Mouse (Mus musculus) myocyte (in vitro differentiated cells): ENCODE data around the gene Tfap2c. TPM values are rescaled to one million over a fixed set of nuclear protein-coding genes. Genes with fewer than 3 reads are reported as not detected.

Experiments used
- H3K27me3 ChIP-seq: one replicate; pipeline ENCODE4 v1.6.1; 2011; ENCODE audit not compliant: control insufficient read depth, insufficient read depth, insufficient read length
- H3K36me3 ChIP-seq: one replicate; pipeline ENCODE4 v1.6.1; 2011; ENCODE audit not compliant: control insufficient read depth, insufficient read depth
- H3K4me2 ChIP-seq: one replicate; pipeline ENCODE4 v1.6.1; 2011; ENCODE audit warnings: low read depth, control low read depth
- H3K4me3 ChIP-seq: one replicate; pipeline ENCODE4 v1.5.1; 2011; ENCODE audit warnings: mild to moderate bottlenecking, control low read depth, moderate library complexity
- H3K79me2 ChIP-seq: one replicate; pipeline ENCODE4 v1.6.1; 2011; ENCODE audit not compliant: control insufficient read depth, insufficient read depth
- H3ac ChIP-seq: one replicate; pipeline ENCODE4 v1.6.1; 2011; ENCODE audit not compliant: control insufficient read depth, insufficient read length
- CEBPB ChIP-seq: IDR thresholded peaks from 2 replicates; pipeline ENCODE4 v1.6.1; 2011; ENCODE audit warnings: mild to moderate bottlenecking, moderate library complexity; ENCODE audit not compliant: poor library complexity, insufficient read depth, severe bottlenecking
- E2F4 ChIP-seq: IDR thresholded peaks from one replicate; pipeline ENCODE4 v1.6.1; 2011; ENCODE audit warnings: mild to moderate bottlenecking, control low read depth, moderate library complexity; ENCODE audit not compliant: insufficient read depth
- MAX ChIP-seq: IDR thresholded peaks from one replicate; pipeline ENCODE4 v1.6.1; 2011; ENCODE audit warnings: low read depth, mild to moderate bottlenecking, control low read depth
- MYOD1 ChIP-seq, 3 experiments: IDR thresholded peaks; one replicate each; pipeline ENCODE4 v1.6.1; 2011; ENCODE audit warnings: control low read depth in 2 of 3, low read depth in 2 of 3, mild to moderate bottlenecking in 2 of 3, moderate library complexity in 1 of 3; ENCODE audit not compliant: insufficient read length in 2 of 3, control insufficient read depth in 1 of 3
- MYOG ChIP-seq, 3 experiments: IDR thresholded peaks; one replicate each; pipeline ENCODE4 v1.6.1; 2011; ENCODE audit warnings: control low read depth in 2 of 3, low read depth in 2 of 3, mild to moderate bottlenecking in 2 of 3; ENCODE audit not compliant: insufficient read length in 2 of 3, control insufficient read depth in 1 of 3, insufficient read depth in 1 of 3
- POLR2A ChIP-seq: IDR thresholded peaks from one replicate; pipeline ENCODE4 v1.6.1; 2011; ENCODE audit warnings: low read depth, mild to moderate bottlenecking, control low read depth, moderate library complexity; ENCODE audit not compliant: insufficient read length
- POLR2AphosphoS2 ChIP-seq: IDR thresholded peaks from one replicate; pipeline ENCODE4 v1.6.1; 2011; ENCODE audit warnings: low read depth, control low read depth; ENCODE audit not compliant: insufficient read length
- REST ChIP-seq: IDR thresholded peaks from one replicate; pipeline ENCODE4 v1.6.1; 2011; ENCODE audit warnings: mild to moderate bottlenecking, control low read depth, moderate library complexity; ENCODE audit not compliant: insufficient read depth, insufficient read length
- SRF ChIP-seq: IDR thresholded peaks from one replicate; pipeline ENCODE4 v1.6.1; 2011; ENCODE audit warnings: low read depth; ENCODE audit not compliant: control insufficient read depth, insufficient read length
- TCF12 ChIP-seq: IDR thresholded peaks from one replicate; pipeline ENCODE4 v1.6.1; 2011; ENCODE audit warnings: mild to moderate bottlenecking, control low read depth; ENCODE audit not compliant: poor library complexity, insufficient read depth, severe bottlenecking
- TCF3 ChIP-seq: IDR thresholded peaks from one replicate; pipeline ENCODE4 v1.6.1; 2011; ENCODE audit warnings: low read depth, control low read depth; ENCODE audit not compliant: insufficient read length
- USF1 ChIP-seq: IDR thresholded peaks from one replicate; pipeline ENCODE4 v1.6.1; 2011; ENCODE audit warnings: low read depth, mild to moderate bottlenecking, control low read depth, moderate library complexity
- polyA plus RNA-seq: library from polyadenylated mRNA; unstranded; fragments of >200 nt; fragmentation: generic; extraction: Trizol; gene quantifications from one replicate; pipeline ENCODE4 v1.2.1, GENCODE M21; 2012; ENCODE audit warnings: missing spikeins

Gene Tfap2c
- polyA plus RNA-seq, 1 experiment = not detected

DNA sequence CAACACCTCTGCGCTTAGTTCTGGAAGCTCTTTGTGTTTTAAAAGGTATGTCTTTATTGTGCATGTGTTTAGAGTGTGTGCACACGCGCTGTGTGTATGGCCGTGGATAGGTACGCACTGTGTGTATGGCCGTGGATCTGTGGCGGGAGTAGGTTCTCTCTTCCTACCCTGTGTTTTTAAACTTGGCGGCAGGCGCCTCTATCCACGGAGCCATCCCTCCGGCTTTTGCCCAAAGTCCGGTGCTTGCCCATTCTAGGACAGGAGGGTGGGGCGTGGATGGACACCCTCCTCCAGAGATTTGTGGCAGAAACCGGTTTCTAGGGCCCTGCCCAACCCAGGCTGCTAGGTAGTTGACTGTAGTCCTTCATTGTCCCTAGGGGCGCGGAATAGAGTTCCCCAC, 2.8 kb upstream of the Tfap2c start:
- no peak overlapping the region for H3K4me3 ChIP-seq
- H3K79me2 ChIP-seq = no peaks in the 10 kb centered on the region
- peaks cover 62% of the 10 kb centered on the region for H3K27me3 ChIP-seq
- no peak overlapping the region for H3ac ChIP-seq
- no peak overlapping the region for H3K4me2 ChIP-seq
- TF ChIP-seq SRF = no peak
- H3K36me3 ChIP-seq = no peaks in the 10 kb centered on the region

DNA sequence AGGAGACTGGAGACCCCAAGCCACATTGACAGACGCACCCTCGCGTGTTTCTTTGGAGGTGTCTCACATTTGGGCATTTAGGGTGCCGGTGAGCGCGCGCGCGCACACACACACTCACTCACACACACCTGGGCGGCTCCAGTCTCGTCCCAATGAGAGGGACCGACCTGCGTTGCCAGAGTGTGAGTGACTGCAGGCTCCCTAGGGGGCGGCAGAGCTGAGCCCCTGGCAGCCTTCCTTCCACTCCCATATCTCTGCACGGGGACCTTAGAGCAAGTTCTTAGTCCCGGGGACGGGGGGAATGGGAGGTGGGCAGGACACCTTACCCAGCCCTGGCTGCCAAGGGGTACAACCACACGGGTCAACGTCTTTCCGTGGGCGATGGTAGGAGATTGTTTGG, 2.3 kb upstream of the Tfap2c start:
- TF ChIP-seq USF1 (no peak), MYOD1 (IDR thresholded peaks at IDR 0.05; ENCODE audit: control insufficient read depth in 1 of 3, insufficient read length in 2 of 3, low read depth in 2 of 3) (no peak), MYOG (IDR thresholded peaks at IDR 0.05; ENCODE audit: control insufficient read depth in 1 of 3, insufficient read depth in 1 of 3, insufficient read length in 2 of 3, low read depth in 2 of 3) (no peak), TCF3 (no peak), CEBPB (no peak), MAX (no peak), REST (no peak), POLR2A (no peak), POLR2AphosphoS2 (no peak), SRF (no peak), TCF12 (no peak), E2F4 (no peak)
- Histone ChIP-seq H3ac (no peak overlapping the region), H3K79me2 (no peaks in the 10 kb centered on the region), H3K4me2 (no peak overlapping the region), H3K4me3 (no peak overlapping the region), H3K27me3 (peaks cover 67% of the 10 kb centered on the region), H3K36me3 (no peaks in the 10 kb centered on the region)

- H3K4me3 ChIP-seq = no peak overlapping the region
- no peaks in the 10 kb centered on the region for H3K36me3 ChIP-seq
- H3K27me3 ChIP-seq = peaks cover 66% of the 10 kb centered on the region
- no peak for TF ChIP-seq REST
- TF ChIP-seq E2F4 = no peak
- no peak for TF ChIP-seq POLR2AphosphoS2
- no peak for TF ChIP-seq POLR2A
- TF ChIP-seq TCF12 = no peak
- no peak for TF ChIP-seq USF1
- TF ChIP-seq MYOD1 (IDR thresholded peaks at IDR 0.05; ENCODE audit: control insufficient read depth in 1 of 3, insufficient read length in 2 of 3, low read depth in 2 of 3) = no peak
- no peak for TF ChIP-seq TCF3
- no peak for TF ChIP-seq CEBPB
- no peak for TF ChIP-seq MYOG (IDR thresholded peaks at IDR 0.05; ENCODE audit: control insufficient read depth in 1 of 3, insufficient read depth in 1 of 3, insufficient read length in 2 of 3, low read depth in 2 of 3)
- no peak for TF ChIP-seq MAX
- TF ChIP-seq SRF = no peak
- no peaks in the 10 kb centered on the region for H3K79me2 ChIP-seq
- no peak overlapping the region for H3ac ChIP-seq
- no peak overlapping the region for H3K4me2 ChIP-seq
These were observed 1.4 kb upstream of the Tfap2c start for GRCm38 (mm10) chr2:172547807-172548586.

DNA sequence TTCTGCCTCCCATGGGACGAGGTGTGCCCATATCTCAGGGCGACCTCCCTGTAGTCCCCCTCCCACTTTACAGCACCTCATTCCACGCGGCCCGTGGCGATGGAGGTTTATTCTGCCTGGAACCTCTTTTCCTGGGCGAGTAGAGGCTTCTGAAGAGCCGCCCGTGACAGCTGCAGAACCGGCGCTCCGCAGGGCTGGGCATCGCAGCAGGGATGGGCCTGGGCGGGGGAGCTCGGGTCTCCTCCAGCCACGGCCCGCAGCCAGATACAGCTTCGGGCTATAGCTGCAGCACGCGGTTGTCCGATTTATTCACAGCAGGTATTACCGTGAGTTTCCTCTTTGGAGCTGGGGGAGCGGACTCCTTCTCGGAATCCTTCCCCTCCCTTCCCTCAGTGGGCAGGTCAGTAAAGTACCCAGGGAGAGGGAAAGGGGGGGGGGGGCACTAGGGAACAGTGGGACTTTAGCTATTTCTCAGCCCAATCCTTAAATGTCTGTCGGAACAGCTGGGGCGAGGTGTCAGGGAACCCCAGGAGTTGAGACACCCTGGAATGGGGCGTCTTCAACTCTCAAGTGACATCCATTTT, 629 bp upstream of the Tfap2c start:
- Histone ChIP-seq H3K79me2 (no peaks in the 10 kb centered on the region), H3K27me3 (peaks cover 62% of the 10 kb centered on the region), H3ac (no peak overlapping the region), H3K4me2 (no peak overlapping the region), H3K4me3 (no peak overlapping the region), H3K36me3 (no peaks in the 10 kb centered on the region)
- TF ChIP-seq MYOD1 (IDR thresholded peaks at IDR 0.05; ENCODE audit: control insufficient read depth in 1 of 3, insufficient read length in 2 of 3, low read depth in 2 of 3) (no peak), TCF12 (no peak), CEBPB (no peak), TCF3 (no peak), MAX (no peak), MYOG (IDR thresholded peaks at IDR 0.05; ENCODE audit: control insufficient read depth in 1 of 3, insufficient read depth in 1 of 3, insufficient read length in 2 of 3, low read depth in 2 of 3) (no peak)
